Mouse (Mus musculus) bone marrow, adult 2 months (tissue): ENCODE measurements around the gene Olfr615.
"Not testable (repeated sequence)": the region's sequence is repeated elsewhere in the genome, so short reads cannot be mapped to it uniquely, and the experiment has no call there.

ENCODE experiments used
- CTCF ChIP-seq: fragments of 200-500 bp; IDR thresholded peaks from 2 replicates; pipeline ENCODE4 v1.5.1; 2011; ENCODE audit warnings: low read length, control low read depth; ENCODE audit not compliant: control insufficient read depth, insufficient read depth
- POLR2A ChIP-seq: fragments of 200-500 bp; IDR thresholded peaks from 2 replicates; pipeline ENCODE4 v1.6.1; 2011; ENCODE audit warnings: low read depth, mild to moderate bottlenecking, control low read depth, low read length, borderline replicate concordance; ENCODE audit not compliant: control insufficient read depth

DNA sequence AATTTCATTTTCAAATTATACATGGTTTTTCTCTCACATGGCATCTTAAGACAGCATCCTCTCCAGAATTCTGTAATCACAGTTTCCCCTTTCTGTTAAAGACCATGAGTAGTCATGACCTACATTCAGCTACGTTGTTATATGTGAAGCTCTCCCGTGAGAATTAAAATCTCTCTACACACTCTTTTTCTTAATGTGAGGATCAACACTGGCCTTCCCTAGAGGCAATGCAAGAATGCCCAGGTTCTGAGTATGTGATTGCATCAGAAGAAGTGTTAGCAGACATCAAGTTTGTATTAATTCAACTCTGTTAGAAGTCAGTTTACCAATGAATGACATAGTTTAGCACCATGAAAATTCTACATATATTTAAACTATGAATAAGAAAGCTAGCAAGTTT lies 13.3 kb upstream of the Olfr615 start, which contains the start of gene Olfr612:
- TF ChIP-seq POLR2A, CTCF: not testable (repeated sequence)
